Mouse (Mus musculus): ENCODE measurements around the gene Cops8. TPM values are rescaled to one million over a fixed set of nuclear protein-coding genes. Genes with fewer than 3 reads are reported as not detected.

Gene Cops8
- total and polyA plus RNA-seq, 3 experiments, result 86.7 to 103 TPM; not detected in 1

- no peak for TF ChIP-seq MAZ (IDR thresholded peaks at IDR 0.05; ENCODE audit: low read depth, low read length)
- no peak for TF ChIP-seq UBTF (IDR thresholded peaks at IDR 0.05; ENCODE audit: borderline replicate concordance, insufficient read depth, low read depth, low read length)
- Histone ChIP-seq H3K36me3 (ENCODE audit: control insufficient read depth in 1 of 2, insufficient read depth in 2 of 2, low read length in 2 of 2) (no peaks in the 10 kb centered on the region), H3K4me3 (ENCODE audit: control insufficient read depth in 1 of 2, insufficient read depth in 1 of 2, low read depth in 2 of 2, low read length in 2 of 2) (no peak overlapping the region), H3K4me1 (ENCODE audit: control insufficient read depth in 1 of 2, insufficient read depth in 2 of 2, low read length in 2 of 2) (no peaks in the 10 kb centered on the region), H3K9me3 (replicated peaks; ENCODE audit: insufficient read depth, low read length) (no peaks in the 10 kb centered on the region), H3K79me2 (ENCODE audit: control insufficient read depth, insufficient read depth, low read length, poor library complexity) (no peaks in the 10 kb centered on the region), H3K27me3 (ENCODE audit: control insufficient read depth in 1 of 2, insufficient read depth in 2 of 2, low read length in 2 of 2) (no peaks in the 10 kb centered on the region), H3K27ac (ENCODE audit: control insufficient read depth, low read depth, low read length) (no peak overlapping the region), H3K9ac (ENCODE audit: control insufficient read depth, low read depth, low read length, poor library complexity, severe bottlenecking) (no peak overlapping the region)
- no peak for DNase-seq (ENCODE audit: low read depth, low spot score)
These were observed 20.1 kb upstream of the Cops8 start for GRCm38 (mm10) chr1:90582635-90583034.

GRCm38 (mm10) chr1:90588021-90588734 lies 14.6 kb upstream of the Cops8 start:
- H3K9me3 ChIP-seq (replicated peaks; ENCODE audit: insufficient read depth, low read length), result no peaks in the 10 kb centered on the region
- no peak overlapping the region for H3K4me3 ChIP-seq (ENCODE audit: control insufficient read depth in 1 of 2, insufficient read depth in 1 of 2, low read depth in 2 of 2, low read length in 2 of 2)

DNA sequence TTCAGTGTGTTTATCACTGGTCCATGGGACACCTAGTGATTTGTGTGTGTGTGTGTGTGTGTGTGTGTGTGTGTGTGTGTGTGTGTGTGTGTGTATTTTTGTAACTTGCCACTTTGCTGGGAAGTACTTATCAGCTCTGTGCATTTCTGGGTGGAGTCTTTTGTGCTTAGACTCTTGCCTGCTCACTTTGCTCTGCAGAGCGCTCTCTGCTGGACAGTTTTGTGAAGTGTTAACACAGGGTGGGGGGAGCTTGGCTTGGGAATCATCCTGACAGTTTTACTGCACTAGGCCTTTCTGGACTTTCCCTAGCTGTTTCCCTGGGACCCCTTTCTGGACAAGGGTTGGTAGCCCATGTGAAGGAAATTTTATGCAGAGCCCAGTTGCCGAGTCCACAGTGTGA lies 12.0 kb upstream of the Cops8 start:
- no peaks in the 10 kb centered on the region for H3K4me1 ChIP-seq (ENCODE audit: control insufficient read depth in 1 of 2, insufficient read depth in 2 of 2, low read length in 2 of 2)
- H3K27ac ChIP-seq (ENCODE audit: control insufficient read depth, low read depth, low read length), result no peak overlapping the region
- no peaks in the 10 kb centered on the region for H3K36me3 ChIP-seq (ENCODE audit: control insufficient read depth in 1 of 2, insufficient read depth in 2 of 2, low read length in 2 of 2)
- H3K27me3 ChIP-seq (ENCODE audit: control insufficient read depth in 1 of 2, insufficient read depth in 2 of 2, low read length in 2 of 2), result no peaks in the 10 kb centered on the region
- H3K9ac ChIP-seq (ENCODE audit: control insufficient read depth, low read depth, low read length, poor library complexity, severe bottlenecking), result no peak overlapping the region
- no peaks in the 10 kb centered on the region for H3K9me3 ChIP-seq (replicated peaks; ENCODE audit: insufficient read depth, low read length)
- peak; percentile 41 for TF ChIP-seq SMC3 (IDR thresholded peaks at IDR 0.05; ENCODE audit: low read depth, low read length)
- TF ChIP-seq BHLHE40 (IDR thresholded peaks at IDR 0.05; ENCODE audit: borderline replicate concordance, low read depth, low read length), result no peak
- TF ChIP-seq MAX (IDR thresholded peaks at IDR 0.05; ENCODE audit: low read length), result no peak
- TF ChIP-seq UBTF (IDR thresholded peaks at IDR 0.05; ENCODE audit: borderline replicate concordance, insufficient read depth, low read depth, low read length), result no peak
- peak; percentile 6; the same call in 1 of the 2 replicates for TF ChIP-seq RAD21 (IDR thresholded peaks at IDR 0.05; ENCODE audit: low read depth, low read length)
- TF ChIP-seq NELFE (IDR thresholded peaks at IDR 0.05; ENCODE audit: low read depth, low read length), result no peak
- no peak for TF ChIP-seq JUND (IDR thresholded peaks at IDR 0.05; ENCODE audit: low read depth, low read length)
- peak in 2 of 3 experiments; percentile 52; a peak in 4 of 6 replicates for TF ChIP-seq CTCF (IDR thresholded peaks at IDR 0.05 in 2 of 3, conservative IDR thresholded peaks at IDR 0.05 in 1 of 3; ENCODE audit: control insufficient read depth in 1 of 3, insufficient read depth in 1 of 3, low read depth in 2 of 3, low read length in 3 of 3, poor library complexity in 1 of 3, severe bottlenecking in 1 of 3)
- no peaks in the 10 kb centered on the region for H3K79me2 ChIP-seq (ENCODE audit: control insufficient read depth, insufficient read depth, low read length, poor library complexity)
- no peak overlapping the region for H3K4me3 ChIP-seq (ENCODE audit: control insufficient read depth in 1 of 2, insufficient read depth in 1 of 2, low read depth in 2 of 2, low read length in 2 of 2)
- DNase-seq (ENCODE audit: low read depth, low spot score), result peak; percentile 44

More at GRCm38 (mm10) chr1:90588021-90588734, 14.6 kb upstream of the Cops8 start:
- Histone ChIP-seq H3K9ac (ENCODE audit: control insufficient read depth, low read depth, low read length, poor library complexity, severe bottlenecking) (no peak overlapping the region), H3K27me3 (ENCODE audit: control insufficient read depth in 1 of 2, insufficient read depth in 2 of 2, low read length in 2 of 2) (no peaks in the 10 kb centered on the region), H3K36me3 (ENCODE audit: control insufficient read depth in 1 of 2, insufficient read depth in 2 of 2, low read length in 2 of 2) (no peaks in the 10 kb centered on the region), H3K27ac (ENCODE audit: control insufficient read depth, low read depth, low read length) (no peak overlapping the region), H3K4me1 (ENCODE audit: control insufficient read depth in 1 of 2, insufficient read depth in 2 of 2, low read length in 2 of 2) (no peaks in the 10 kb centered on the region), H3K79me2 (ENCODE audit: control insufficient read depth, insufficient read depth, low read length, poor library complexity) (no peaks in the 10 kb centered on the region)
- peak; percentile 23 for DNase-seq (ENCODE audit: low read depth, low spot score)
- TF ChIP-seq ZNF384 (IDR thresholded peaks at IDR 0.05; ENCODE audit: low read depth, low read length), result no peak
- TF ChIP-seq RAD21 (IDR thresholded peaks at IDR 0.05; ENCODE audit: low read depth, low read length), result peak; percentile 40
- no peak for TF ChIP-seq GATA1 (IDR thresholded peaks at IDR 0.05; ENCODE audit: low read depth, low read length)
- peak; percentile 44 for TF ChIP-seq SMC3 (IDR thresholded peaks at IDR 0.05; ENCODE audit: low read depth, low read length)
- no peak for TF ChIP-seq POLR2AphosphoS5 (IDR thresholded peaks at IDR 0.05; ENCODE audit: borderline replicate concordance, low read depth, low read length)
- TF ChIP-seq CTCF (IDR thresholded peaks at IDR 0.05 in 2 of 3, conservative IDR thresholded peaks at IDR 0.05 in 1 of 3; ENCODE audit: control insufficient read depth in 1 of 3, insufficient read depth in 1 of 3, low read depth in 2 of 3, low read length in 3 of 3, poor library complexity in 1 of 3, severe bottlenecking in 1 of 3), result peak in 2 of 3 experiments; percentile 40 to 48; a peak in 4 of 6 replicates
- TF ChIP-seq MEF2A (IDR thresholded peaks at IDR 0.05; ENCODE audit: extremely low read depth, insufficient replicate concordance, low read depth, low read length, poor library complexity, severe bottlenecking), result no peak
- TF ChIP-seq BHLHE40 (IDR thresholded peaks at IDR 0.05; ENCODE audit: borderline replicate concordance, low read depth, low read length), result no peak

Data from MEL (cell line).